Mouse (Mus musculus): ENCODE measurements around the gene Popdc3.
"Not testable (repeated sequence)": the region's sequence is repeated elsewhere in the genome, so short reads cannot be mapped to it uniquely, and the experiment has no call there.

Popdc3 gene

DNA sequence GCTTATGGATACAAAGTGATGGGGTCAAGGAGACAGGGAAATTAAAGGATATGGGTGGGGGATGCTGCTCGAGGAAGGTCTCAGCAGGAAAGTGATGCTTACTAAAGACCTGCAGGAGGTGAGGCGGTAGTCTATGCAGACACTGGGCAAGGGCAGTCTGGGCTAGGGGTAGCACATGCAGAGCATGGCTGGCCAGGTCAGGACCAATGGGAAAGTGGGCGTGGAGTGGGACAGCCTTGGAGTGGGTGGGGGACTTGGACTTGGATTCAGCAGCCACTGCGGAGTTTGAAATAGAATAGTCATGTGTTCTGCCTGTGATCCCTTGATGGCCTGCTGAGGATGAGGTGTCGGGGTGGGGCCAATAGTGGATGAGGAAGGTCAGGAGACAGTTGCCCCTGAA, 141.0 kb downstream of the Popdc3 start:
- DNase-seq (ENCODE audit: low spot score): no peak

GRCm38 (mm10) chr10:45320296-45320695, 142.4 kb downstream of the Popdc3 start:
- no peak for DNase-seq (ENCODE audit: low spot score)

DNA sequence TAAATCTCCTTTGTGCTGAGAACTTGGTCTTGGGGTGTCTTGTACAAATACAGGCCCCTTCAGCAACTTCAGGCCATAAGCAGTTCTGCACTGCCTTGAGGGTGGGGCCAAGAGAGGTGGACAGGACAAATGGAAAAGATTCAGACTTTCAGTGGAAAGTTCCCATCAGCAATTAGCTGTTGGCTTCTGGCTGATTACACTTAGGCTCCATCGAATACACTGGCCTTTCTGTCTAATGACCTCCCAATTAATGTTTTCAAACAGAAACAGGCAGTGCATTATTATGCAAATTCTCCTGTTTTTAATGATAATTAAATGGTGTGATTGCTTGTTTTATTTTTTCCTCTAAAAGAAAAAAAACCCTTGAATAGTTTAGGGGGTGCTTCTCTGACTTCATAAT, 146.3 kb downstream of the Popdc3 start:
- DNase-seq (ENCODE audit: low spot score): no peak

GRCm38 (mm10) chr10:45328196-45329000, 150.5 kb downstream of the Popdc3 start:
- no peak for DNase-seq (ENCODE audit: low spot score)

DNA sequence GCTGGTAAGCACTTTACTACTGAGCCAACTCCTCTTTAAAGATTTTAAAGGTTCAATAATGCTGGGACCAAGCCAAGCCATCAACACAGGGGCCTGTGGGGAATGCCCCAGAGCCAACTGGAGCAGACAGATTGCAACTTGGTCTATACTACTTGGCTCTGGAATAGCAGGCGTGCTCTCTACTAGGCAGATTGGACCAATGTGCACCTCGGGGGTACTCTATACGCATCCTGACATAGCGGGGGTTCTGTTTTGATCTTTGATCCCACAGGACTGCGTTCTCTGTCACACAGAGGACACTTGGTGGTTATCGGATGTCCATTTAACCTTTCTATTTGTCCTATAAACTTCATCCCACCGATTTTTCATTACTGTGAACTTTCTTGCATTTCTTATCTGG, 157.0 kb downstream of the Popdc3 start:
- no peak for DNase-seq (ENCODE audit: low spot score)

DNA sequence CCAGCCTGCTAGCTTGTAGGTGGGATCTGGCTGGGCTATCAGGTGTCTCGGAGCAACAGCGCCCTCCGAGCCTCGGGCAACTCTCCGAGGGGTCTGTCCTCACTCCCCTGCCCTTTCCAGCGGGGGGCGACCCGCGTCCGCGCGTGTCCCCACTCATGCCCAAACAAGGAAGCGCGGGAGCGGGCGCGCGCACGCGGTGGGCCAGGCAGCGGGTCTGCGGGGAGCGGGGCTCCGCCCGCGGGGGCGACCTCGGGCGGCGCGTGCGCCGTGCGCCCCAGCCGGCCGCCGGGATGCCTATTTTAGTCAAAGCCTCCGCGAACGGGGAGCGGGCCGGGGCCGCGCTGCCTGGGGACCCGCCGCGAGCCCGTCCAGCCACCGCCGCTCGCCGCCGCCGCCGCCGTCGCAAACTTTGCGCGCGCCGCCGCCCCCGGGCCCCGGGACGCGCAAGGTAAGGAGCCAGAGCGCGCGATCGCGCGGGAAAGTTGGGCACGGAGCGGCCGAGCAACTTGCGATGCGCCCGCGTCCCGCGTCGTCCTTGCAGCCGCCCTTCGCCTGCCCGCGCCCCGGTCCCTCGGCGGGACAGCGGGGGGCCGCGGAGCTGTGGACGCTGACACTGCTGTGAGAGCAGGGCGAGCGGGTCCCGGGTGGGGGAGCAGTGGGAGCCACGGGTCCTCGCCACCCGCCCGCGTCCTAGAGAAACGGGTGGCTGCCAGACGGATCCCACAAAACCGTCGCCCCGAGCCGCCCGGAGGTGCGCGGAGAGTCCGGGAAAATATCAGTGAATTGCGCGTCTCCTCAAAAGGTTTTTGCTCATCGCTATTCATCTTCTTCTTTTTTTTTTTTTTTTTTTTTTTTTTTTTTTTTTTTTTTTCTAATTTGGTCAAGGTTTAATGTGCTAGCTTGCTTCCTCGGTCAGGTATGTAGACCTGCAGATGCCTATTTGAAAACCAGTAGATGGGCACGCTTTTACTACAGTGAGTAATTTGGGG, 157.8 kb downstream of the Popdc3 start, which contains the start of gene Bves:
Gene Bves (plus strand): TSS at position 339 of the 989 bp plus-strand sequence.
- peak; percentile 67 for DNase-seq (ENCODE audit: low spot score)

- DNase-seq (ENCODE audit: low spot score): no peak
Observed at GRCm38 (mm10) chr10:45339106-45339505, 161.2 kb downstream of the Popdc3 start.

- no peak for DNase-seq (ENCODE audit: low spot score)
Observed at GRCm38 (mm10) chr10:45344381-45344780, 166.5 kb downstream of the Popdc3 start.

DNA sequence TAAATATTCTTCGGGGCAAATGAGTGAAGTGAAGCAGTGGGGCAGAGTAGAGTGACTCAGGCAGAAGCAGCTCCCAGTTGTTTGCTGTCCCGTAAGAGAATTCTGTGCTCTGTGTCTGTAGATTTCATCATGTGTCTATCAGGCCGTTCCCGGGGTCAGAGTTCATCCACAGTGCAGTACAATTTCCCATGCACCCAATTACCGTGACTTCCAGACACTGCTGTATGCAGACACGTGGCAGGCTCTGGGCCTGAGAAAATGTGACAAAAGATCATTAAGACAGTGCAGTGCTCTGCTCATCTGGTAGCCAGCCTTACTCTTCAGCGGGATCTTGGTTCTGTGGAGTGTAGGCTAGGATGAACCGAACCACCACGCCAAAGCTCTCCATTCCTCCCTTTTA, 167.3 kb downstream of the Popdc3 start:
- no peak for DNase-seq (ENCODE audit: low spot score)

GRCm38 (mm10) chr10:45348143-45348542, 170.2 kb downstream of the Popdc3 start:
- not testable (repeated sequence) for DNase-seq (ENCODE audit: low spot score)

- DNase-seq (ENCODE audit: low spot score): no peak
Observed at GRCm38 (mm10) chr10:45356091-45356490, 178.2 kb downstream of the Popdc3 start.

DNA sequence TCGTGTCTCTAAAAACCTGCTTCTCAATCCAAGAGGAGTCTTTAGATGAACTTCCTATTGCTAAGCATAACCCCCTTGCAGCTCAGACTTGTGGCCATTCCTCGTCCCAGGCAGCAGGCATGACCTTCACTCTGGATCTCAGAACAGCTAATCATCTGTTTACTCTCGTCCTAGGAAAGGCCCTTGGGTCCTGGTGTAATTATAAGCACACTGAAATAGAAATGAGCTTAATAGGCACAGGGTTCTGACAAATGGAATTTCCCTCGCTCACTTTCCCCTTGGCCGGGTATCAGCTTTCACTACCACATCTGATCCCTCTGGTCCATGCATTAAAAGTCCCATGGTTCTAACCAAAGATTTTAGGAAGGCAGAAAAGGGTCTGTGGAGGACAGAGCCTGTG, 185.5 kb downstream of the Popdc3 start:
- DNase-seq (ENCODE audit: low spot score): no peak

DNA sequence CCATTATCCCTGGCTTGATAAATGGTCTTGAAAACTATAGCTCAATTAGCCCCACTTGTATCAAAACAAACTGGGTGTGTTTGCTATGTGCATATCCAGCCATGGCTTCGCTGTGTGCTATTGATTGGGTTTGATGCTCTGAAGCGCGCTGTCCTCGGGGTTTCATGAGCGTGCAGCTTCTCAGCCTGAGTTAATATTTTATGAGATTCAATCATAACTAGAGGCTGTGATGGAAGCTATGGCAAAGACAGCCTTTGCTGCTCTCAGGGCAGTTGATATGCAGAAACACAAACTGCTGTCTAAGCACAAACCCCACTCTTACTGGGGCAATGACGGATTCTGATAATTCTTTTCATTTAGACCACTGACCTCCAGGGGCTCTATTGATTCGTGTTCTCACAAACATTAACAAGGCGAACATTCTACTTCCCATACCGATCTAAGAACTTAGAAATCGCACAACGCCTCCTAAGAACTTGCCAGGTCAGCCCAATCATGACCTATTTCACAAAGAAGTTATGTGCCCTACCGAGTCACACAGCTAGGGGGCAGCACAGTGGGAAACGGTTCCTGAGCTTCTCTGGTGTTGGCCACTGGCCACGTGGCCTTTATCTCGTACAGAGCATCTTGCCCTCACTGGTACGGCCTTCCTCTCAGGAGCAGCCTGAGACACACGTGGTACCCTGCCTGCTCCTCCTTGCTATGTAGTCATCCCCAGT, 189.2 kb downstream of the Popdc3 start:
- peak; percentile 32 for DNase-seq (ENCODE audit: low spot score)

Measured in retina, embryonic 14.5 days (tissue).